Mouse (Mus musculus): ENCODE measurements at regions not wholly inside any gene's neighbourhood (a gene's known extent, or its start where the extent isn't known, plus 50 kb on each side); places are given as distances from the start of the nearest gene placed in this dataset.
A peak's percentile ranks its signal among the peaks of the same experiment; 100 is the strongest.

DNA sequence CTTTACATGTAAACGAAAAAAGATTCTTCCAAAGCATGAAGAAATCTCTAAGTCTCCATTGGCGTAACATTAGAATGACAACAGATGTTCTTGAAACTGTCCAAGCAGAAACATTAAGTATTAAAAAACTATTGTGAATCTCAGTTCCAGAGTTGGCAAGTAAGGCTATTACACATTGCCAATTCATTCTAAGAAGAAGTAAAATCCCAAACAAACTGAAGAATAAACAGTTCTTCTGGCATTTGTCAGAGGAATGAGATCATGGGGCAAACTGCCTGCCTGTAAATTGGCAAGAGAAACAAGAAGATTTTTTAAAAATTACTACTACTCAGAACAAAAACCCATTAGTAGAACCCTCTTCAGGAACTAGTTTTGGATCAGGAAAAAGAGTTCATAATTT lies 680.1 kb downstream of the Nova1 start:
- peak; percentile 29 for DNase-seq (ENCODE audit: low spot score)

DNA sequence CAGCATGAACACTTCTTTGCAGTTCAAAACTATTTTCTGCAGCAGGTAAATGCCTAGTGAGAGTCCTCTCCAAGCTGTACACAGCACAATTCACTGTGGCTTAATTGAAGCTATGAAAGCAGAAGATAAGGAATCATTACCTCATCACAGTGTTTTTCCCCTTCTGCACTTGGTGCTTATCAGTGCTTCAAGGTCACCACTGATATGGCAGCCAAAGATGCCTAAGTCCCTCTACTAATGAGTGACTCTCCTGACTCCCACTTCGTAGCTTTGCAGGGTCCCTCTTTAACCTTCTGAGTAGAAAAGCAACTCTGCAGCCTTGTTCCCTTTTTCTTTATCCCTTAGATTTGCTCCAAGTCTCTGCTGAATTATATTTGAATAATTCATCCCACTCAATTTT lies 692.9 kb downstream of the Nova1 start:
- no peak for DNase-seq (ENCODE audit: low spot score)

DNA sequence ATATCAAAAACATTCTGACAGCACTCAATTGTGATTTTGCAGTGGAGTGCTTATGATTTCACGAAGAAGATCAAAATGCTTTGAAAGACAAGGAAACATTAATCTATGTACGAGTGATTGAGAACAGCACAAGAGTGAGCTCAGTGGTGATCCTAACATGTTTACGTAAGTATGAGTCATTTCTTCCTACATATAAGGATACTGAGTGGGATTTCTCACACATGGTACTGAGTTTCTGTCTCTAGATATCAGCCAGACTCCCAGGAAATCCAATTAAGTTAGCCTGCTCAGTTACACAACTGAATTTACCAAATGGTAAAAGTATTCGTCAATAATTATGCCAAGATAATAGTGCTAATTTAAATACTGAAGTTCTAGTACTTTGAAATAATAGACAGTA lies 707.4 kb downstream of the Nova1 start:
- DNase-seq (ENCODE audit: low spot score): no peak

DNA sequence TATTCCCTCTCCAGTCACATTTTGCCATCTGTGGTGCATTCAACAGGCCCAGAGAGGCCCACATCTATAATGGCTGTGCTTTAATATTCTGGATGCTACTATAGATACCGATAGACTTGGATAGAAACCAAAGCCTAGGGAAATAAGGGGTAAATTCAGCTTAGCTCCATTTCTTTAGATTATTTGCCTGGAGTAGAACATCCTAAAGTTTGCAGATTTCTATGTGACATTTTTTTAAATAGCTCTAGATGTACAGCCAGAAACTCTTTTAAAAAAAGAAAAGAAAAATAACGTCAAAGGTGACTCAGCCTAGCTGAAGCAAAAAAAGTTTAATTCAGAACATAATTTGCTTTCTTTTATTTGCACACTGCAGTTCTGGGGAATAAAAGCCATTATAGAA lies 735.4 kb downstream of the Nova1 start:
- no peak for DNase-seq (ENCODE audit: low spot score)

DNA sequence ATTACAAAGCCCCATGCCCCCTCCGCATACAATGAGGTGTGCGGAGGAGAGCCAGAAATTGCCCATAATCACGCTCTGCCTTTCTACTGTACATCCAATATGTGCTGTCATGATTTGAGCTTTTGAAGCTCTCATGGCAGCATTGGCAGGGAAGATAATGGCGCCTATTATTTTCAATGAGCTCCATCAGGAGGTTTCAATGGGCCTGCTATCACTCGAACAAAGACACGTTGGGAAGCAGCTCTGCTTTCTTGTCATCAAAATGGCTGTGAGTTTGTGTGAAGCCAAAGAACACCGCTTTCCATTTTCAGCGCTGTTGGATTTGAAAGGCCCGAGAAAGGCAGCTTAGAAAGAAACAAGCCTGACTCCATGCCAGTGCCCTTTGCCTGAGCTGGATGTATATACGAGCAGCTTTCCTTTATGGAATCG lies 742.9 kb downstream of the Nova1 start:
- no peak for DNase-seq (ENCODE audit: low spot score)

DNA sequence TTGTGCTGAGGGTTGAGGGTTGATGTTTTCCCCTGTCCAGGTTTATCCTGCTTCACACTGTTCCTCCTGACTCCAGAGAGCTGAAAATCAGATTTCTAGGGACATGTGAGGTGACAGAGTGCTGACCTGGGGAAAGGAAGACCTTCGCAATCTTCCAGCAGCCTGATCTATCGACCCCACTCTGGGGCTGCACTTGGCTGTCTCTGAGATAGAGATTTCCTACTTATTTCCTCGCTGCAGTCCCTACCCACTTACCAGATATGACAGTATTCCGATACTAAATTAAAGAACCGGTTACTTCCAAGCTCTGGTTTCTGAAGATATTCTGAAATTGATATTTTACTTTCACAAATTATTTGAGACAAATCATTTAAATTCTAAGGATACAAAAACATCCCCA lies 743.4 kb downstream of the Nova1 start:
- DNase-seq (ENCODE audit: low spot score): no peak

DNA sequence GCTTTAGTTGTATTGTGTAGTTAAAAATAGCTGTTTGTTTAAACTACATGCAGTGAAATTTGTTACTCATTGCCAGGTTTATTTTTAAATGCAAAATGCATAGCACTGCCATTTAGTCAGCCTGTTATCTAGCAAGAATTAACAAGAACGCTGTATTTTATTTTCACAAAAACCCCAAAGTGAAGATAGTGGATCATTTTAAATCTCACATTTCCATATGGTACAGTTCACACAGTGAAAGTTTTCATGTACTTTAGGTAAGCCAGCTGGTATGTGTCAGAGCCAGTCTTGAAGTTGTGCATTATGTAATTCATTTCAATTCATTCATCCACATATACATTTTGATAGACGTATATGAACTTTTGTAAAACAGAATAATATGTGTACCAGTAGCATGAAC lies 751.8 kb downstream of the Nova1 start:
- DNase-seq (ENCODE audit: low spot score): no peak

DNA sequence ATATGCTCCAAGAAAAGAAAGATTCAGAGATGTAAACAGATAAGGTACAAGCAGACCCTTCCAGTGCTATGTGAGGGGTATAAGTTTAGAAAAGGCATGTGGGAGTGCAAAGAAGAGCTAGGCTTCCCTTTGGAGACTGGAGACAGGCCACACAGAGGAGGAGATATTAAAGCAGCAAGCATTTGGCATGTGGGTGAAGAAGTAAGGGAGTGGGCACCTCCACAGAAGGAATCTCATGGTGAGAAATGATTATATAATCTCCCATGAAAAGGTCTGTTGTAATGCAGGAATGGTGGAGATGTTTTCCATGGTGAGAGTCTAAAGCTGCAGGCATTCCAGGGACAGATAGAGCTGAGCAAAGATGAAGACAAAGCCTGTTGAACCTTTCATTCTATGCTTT lies 778.1 kb downstream of the Nova1 start:
- no peak for DNase-seq (ENCODE audit: low spot score)

DNA sequence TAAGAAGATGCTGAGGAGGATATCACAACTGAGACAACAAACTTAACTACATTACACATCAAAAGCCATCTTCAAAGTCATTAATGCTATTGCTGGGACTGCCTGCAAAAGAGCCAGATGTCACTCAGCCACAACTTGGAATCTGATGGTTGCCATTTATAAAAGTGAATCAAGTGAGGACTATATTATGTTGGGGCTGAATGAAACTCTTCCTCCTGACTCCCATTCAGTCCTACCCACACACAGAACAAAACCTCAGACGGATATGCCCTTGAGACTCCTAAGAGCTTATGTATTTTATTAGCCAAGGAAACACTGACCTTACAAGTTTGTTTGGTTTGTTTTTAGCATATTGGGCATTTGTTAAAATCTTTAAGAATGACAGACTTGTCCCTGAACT lies 778.5 kb downstream of the Nova1 start:
- no peak for DNase-seq (ENCODE audit: low spot score)

DNA sequence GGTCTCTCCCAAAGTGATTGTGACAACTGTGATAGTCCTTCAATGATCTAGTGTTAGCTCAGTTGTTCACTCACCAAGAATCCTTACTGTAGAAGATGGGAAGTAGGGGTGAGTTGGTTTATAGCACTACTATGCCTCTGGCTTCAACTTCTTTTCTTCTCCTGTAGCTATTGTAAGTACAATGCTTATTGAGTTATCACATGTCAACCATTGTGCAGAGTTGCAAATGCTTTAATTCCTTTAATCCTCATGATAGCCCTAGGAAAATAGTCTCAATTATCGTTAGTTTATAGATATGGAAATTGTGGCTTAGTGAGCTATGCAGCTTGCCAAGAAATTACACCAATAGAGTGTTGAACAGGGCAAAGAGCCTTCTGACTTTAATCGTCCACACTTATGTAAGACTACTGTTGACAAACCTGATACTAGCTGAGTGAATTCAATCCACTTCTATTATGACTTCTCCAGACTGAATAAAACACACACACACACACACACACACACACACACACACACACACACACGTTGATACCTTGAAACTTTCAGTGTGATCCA lies 782.1 kb downstream of the Nova1 start:
- DNase-seq (ENCODE audit: low spot score): no peak

DNA sequence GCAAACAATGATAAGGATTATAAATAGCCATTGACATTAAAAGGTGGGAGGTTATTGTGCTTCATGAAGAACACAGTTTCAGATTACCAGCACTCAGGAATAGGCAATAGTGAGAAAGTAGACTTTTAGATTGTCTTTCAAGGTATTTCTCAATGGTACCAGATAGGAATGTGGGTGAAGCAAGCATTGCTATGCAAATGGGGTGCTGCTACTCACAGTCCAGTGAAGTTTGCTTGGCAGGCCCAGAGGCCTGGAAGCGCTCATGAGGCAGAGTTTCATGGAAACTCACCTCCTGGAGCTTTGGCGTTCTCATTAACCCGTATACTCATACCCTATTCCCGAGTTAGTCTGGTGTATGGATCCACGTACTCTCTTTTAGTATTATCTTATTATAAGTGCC lies 793.5 kb downstream of the Nova1 start:
- no peak for DNase-seq (ENCODE audit: low spot score)

DNA sequence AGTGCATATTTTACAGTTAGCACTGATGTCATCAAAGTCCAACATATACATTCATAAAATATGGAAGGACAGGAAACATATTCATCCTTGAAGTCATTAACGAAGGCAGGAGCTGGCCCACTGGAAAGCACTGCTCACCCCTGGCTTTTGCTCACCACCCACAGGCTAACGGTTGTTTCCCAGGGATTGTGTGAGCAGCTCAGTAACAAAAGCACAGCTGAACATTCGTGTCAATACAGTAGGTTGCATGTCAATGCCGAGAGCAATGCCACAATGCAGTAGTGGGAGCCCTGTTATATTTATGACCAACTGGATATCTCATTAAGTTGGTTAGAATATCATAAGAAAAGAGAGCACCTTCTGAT lies 797.2 kb downstream of the Nova1 start:
- DNase-seq (ENCODE audit: low spot score): no peak

DNA sequence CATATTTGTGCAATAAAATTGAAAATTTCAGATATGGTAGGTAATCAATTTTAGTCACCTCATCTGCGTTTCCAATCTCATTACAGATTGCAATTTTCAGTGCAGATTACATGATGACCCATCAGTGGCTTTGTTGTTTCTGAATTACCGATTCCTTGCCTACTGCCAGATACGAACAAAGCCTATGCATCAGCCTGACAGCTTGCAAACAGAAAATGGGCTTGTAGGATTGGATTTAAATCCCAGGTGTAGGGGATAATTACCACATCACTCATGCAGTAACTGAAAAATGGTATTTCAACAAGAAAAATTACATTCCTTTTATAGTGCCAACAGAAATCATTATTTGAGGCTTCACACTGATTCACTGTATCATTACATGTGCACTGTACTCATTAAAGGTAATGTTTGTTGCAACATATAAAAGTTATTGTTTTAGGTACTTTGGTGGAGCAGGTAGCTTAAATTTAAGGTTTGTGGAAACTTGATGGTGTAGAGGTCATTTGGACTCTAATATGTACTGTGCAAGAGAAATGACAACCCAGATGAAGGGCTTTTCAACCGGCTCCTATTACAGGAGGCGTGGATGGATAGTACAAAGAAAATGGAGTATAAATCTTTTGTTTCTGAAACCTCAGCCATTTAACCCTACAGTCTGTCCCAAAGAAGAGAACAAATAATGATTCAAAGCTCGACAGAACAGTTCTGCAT lies 797.7 kb downstream of the Nova1 start:
- DNase-seq (ENCODE audit: low spot score): no peak

DNA sequence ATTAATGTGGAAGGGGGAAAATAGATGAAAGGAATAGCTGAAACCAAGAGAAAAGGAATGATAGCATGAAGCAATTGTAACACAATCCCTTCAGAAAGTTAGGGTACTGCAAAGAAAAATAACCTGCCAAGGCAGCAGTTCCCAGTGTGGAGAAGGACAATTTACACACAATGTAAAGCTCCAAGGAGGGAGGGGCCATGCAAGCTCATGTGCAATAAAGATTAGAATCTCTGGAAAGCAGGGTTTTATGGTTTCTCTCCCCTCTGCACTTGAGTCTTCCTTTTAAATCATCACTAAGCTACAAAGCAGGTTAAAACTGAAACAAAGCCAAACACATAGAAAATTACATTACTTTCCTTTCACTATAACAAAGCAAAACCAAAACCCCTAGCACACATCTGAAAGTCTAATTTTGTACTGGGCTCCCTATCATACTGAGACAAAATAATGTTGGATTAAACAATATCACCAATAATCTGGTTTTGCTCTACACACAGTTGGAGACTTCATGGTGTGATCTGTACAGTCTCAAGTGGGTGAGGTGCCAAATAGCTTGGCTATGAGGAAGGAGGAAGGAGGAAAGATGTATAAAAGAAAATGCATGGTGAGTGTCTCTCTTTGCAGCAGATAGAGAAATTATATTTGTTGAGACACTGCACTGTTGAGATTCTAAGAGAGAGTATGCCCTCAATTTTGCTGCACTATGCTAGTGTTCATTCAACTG lies 840.9 kb downstream of the Nova1 start:
- DNase-seq (ENCODE audit: low spot score): no peak

DNA sequence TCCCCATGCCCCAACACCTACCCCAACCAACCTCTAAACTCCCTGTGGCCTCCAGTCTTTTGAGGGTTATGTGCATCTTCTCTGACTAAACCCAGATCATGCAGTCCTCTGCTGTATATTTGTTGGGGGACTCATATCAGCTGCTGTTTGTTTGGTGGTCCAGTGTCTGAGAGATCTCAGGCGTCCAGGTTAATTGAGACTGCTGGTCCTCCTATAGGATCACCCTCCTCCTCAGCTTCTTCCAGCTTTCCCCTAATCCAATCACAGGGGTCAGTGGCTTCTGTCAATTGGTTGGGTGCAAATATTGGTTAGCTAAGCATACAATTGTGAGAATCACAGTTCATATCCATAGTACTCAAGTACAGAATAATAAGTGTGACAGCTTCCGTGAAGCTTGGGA lies 842.9 kb downstream of the Nova1 start:
- no peak for DNase-seq (ENCODE audit: low spot score)

DNA sequence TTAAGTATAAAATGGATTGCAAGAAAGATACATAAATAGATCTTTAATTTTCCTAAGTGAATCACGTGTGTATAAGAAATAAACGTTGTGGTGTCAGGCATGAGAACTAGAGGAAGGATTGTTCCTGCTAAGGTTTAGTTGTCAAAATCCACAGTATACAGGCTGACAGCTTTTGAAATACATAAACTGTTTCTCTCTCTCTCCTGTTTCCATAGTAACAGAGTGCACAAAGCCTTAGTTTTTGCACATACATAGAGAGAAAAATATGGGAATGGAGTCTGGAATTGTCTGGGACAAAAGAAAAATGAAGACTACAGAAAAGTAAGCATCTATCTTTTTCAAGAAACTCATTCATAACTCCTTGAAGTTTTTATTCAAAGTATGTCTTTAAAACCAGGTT lies 848.3 kb downstream of the Nova1 start:
- no peak for DNase-seq (ENCODE audit: low spot score)

DNA sequence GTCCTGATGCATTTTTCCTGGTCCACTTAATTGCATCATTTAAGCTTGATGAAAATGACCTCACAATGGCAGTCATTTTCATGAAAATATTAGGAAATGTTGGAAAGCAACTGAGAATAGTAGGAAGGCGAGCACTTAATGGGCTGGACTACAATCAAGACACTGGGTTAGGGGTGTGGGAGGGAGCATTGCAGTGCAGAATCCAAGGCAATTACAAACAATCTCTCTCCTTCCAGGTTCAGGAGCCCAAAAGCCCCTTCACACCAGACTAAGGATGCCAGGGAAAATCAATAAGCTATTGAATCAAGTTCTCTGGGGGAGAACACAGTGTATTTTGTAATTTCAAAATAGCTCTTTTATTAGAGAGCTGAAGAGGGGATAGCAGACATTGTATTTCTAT lies 848.8 kb downstream of the Nova1 start:
- DNase-seq (ENCODE audit: low spot score): no peak

DNA sequence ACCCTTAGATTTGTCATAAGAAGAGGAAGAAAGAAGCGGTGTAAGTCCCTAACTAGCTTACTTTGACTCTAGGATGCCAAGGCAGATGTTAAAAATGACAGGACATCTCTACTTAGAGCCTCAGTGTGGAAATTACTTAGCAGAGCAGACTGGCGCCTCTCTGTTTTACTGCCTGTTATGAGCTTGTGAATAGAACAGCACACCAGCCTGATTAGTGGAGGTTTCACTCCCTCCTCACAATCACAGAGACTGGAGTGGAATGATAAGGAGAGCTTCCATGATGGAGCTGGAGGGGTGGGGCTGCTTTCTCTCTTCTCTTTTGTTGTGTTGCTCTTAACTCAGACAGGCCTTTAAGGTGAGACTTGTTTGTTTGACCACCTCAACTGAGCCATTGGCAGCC lies 871.8 kb downstream of the Nova1 start:
- DNase-seq (ENCODE audit: low spot score): no peak

DNA sequence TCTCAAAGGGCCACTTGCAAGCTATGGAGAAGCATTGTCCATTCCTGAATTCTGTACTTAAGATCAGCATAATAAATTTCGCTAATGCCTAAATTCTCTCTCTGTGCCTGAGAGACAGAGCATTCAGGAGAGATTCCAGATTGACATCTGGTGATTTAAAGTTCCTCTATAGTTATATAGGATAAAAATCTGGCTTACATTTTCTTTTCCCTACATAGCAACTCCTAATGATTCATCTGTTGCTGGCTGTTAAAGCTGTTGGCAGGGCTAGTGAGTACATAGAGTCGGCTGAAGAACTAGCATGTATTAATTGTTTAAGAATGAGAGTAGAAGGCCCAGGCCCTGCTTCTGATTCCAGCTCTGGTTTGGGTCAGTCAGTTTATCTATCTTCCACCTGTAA lies 870.0 kb upstream of the Stxbp6 start:
- DNase-seq (ENCODE audit: low spot score): no peak

DNA sequence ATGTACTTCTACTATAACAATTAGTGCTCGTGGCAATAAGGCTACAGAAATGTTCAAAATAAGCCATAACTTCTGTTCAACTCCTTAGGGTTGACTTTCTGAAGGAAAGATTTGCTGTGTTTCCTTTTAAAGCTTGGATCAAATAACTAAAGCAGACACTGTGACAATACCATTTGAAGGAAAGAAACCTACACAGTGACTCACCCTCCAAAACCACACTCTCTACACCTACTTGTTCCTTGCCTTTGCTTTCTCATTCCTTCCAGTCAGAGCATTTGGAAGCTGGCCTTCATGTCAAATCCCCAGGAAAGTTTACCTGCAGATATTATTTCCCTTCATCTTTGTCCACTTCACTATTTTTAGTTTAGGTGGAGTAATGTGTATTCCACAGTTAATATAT lies 867.9 kb upstream of the Stxbp6 start:
- DNase-seq (ENCODE audit: low spot score): no peak

DNA sequence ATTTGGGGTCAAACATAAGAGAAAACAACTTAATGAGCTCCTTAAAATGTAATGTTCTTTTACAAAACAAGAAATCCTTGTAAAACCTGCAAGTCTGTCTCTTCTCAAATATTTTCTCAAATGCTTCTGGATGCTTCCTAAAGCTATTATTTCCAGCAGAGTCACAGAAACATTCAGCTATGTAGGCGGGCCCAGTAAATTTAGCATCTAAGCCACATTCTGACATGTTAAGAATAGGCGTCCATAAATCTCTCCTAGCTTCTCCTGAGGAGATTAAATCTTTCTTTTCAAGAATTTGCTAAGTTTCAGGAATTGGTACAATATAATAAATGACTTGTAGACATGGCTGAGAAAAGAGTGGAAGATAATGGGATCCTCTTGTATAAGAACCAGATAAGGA lies 858.9 kb upstream of the Stxbp6 start:
- DNase-seq (ENCODE audit: low spot score): no peak

DNA sequence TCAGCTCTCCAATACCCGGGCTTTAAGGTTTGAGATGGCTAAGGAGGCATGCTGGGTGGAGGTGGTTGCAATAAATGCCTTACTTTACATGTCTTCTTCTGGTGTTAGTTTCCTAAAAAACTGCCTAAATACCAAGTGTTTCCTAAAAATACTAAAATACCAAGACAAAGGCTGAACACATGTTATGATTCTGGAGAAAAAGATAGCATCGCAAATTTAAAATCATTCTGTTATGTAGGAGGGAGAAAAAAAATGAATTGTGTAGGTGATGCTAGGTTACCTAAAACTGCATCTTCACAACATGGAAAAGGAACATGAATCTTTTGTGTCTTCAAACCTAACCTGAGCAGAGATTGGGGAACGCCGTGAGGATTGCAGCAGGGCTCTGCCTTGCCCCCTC lies 857.7 kb upstream of the Stxbp6 start:
- no peak for DNase-seq (ENCODE audit: low spot score)

DNA sequence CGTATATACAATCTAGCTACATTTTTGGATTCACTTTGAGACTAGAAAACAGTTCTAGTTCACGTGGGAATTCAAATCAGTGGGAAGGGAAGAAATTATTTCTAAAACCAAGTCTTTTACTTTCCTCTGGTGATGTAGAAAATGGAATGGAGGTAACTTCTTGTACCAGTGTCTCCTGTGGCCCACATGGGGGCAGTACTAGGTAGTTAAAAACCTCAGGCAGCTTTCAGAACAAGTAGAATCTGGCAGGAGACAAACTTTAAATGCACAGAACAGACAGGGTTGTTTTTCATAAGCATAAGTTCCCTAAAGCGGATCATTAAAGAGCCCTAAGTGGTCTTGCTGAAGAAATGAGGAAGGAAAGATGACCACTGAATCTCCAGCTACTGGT lies 855.2 kb upstream of the Stxbp6 start:
- no peak for DNase-seq (ENCODE audit: low spot score)

All from lung, postnatal 25 days (tissue).